Mouse (Mus musculus): ENCODE data around the gene Ropn1. TPM values are rescaled to one million over a fixed set of nuclear protein-coding genes. Genes with fewer than 3 reads are reported as not detected.
"Not testable (repeated sequence)": the region's sequence is repeated elsewhere in the genome, so short reads cannot be mapped to it uniquely, and the experiment has no call there.

Ropn1 gene
- total RNA-seq, 2 experiments from 2014 or later: not detected

GRCm38 (mm10) chr16:34694477-34694876, 44.8 kb downstream of the Ropn1 start:
- intact Hi-C loops (cut with DNase I): no loop called here
- Histone ChIP-seq H3K4me3 (no peak overlapping the region), H3K27ac (no peak overlapping the region)
- no peak for DNase-seq (ENCODE audit: extremely low spot score in 1 of 2, low spot score in 2 of 2)
- no peak for TF ChIP-seq CTCF (IDR thresholded peaks at IDR 0.05)

- DNase-seq (ENCODE audit: extremely low spot score in 1 of 2, low spot score in 2 of 2); H3K27ac ChIP-seq; intact Hi-C loops (cut with DNase I); H3K4me3 ChIP-seq: not testable (repeated sequence)
Measured at GRCm38 (mm10) chr16:34698721-34699120, 49.0 kb downstream of the Ropn1 start.

GRCm38 (mm10) chr16:34700165-34700827, 50.6 kb downstream of the Ropn1 start:
- no peak overlapping the region for H3K4me3 ChIP-seq
- no peak overlapping the region for H3K27ac ChIP-seq
- intact Hi-C loops (cut with DNase I): loop anchor here (1.0 to 5.0 kb wide), 3 partner anchors 33 to 398 kb away; no protein-coding TSS in a partner anchor
- DNase-seq (ENCODE audit: extremely low spot score in 1 of 2, low spot score in 2 of 2): peak; percentile 66 to 78
- peak; percentile 90 for TF ChIP-seq CTCF (IDR thresholded peaks at IDR 0.05)

- DNase-seq (ENCODE audit: extremely low spot score in 1 of 2, low spot score in 2 of 2): no peak
- intact Hi-C loops (cut with DNase I): loop anchor here (1.0 to 5.0 kb wide), 3 partner anchors 34 to 399 kb away; no protein-coding TSS in a partner anchor
- H3K27ac ChIP-seq: no peak overlapping the region
- no peak overlapping the region for H3K4me3 ChIP-seq
- no peak for TF ChIP-seq CTCF (IDR thresholded peaks at IDR 0.05)
Measured at GRCm38 (mm10) chr16:34700828-34701216, 51.1 kb downstream of the Ropn1 start.

- no peak for DNase-seq (ENCODE audit: extremely low spot score in 1 of 2, low spot score in 2 of 2)
- Histone ChIP-seq H3K27ac (no peak overlapping the region), H3K4me3 (no peak overlapping the region)
- intact Hi-C loops (cut with DNase I): no loop called here
- TF ChIP-seq CTCF (IDR thresholded peaks at IDR 0.05): no peak
Measured at GRCm38 (mm10) chr16:34706019-34706418, 56.3 kb downstream of the Ropn1 start.

GRCm38 (mm10) chr16:34706487-34706946, 56.8 kb downstream of the Ropn1 start:
- intact Hi-C loops (cut with DNase I): no loop called here
- peak overlapping the region; percentile 53 for H3K27ac ChIP-seq
- TF ChIP-seq CTCF (IDR thresholded peaks at IDR 0.05): no peak

GRCm38 (mm10) chr16:34711481-34711880, 61.8 kb downstream of the Ropn1 start:
- intact Hi-C loops (cut with DNase I): no loop called here
- H3K4me3 ChIP-seq: no peak overlapping the region
- DNase-seq (ENCODE audit: extremely low spot score in 1 of 2, low spot score in 2 of 2): no peak
- H3K27ac ChIP-seq: no peak overlapping the region
- TF ChIP-seq CTCF (IDR thresholded peaks at IDR 0.05): peak; percentile 68

More at GRCm38 (mm10) chr16:34706487-34706946, 56.8 kb downstream of the Ropn1 start:
- no peak overlapping the region for H3K4me3 ChIP-seq
- no peak for DNase-seq (ENCODE audit: extremely low spot score in 1 of 2, low spot score in 2 of 2)

- H3K4me3 ChIP-seq: no peak overlapping the region
- intact Hi-C loops (cut with DNase I): no loop called here
- H3K27ac ChIP-seq: no peak overlapping the region
- DNase-seq (ENCODE audit: extremely low spot score in 1 of 2, low spot score in 2 of 2): no peak
- no peak for TF ChIP-seq CTCF (IDR thresholded peaks at IDR 0.05)
Measured at GRCm38 (mm10) chr16:34725156-34725555, 75.4 kb downstream of the Ropn1 start.

Other genes with a start within 250 kb of the Ropn1 start
- gene Kalrn, start 76.4 kb upstream of the Ropn1 start, total RNA-seq (2021): 100 to 1,000 TPM; 539 to 570 TPM
- gene Ccdc14, start 40.7 kb downstream of the Ropn1 start, total RNA-seq (2021): 1 to 10 TPM; 2.1 to 3.4 TPM
- gene Mylk, start 95.3 kb downstream of the Ropn1 start, total RNA-seq (2021): 10 to 100 TPM; 14.5 to 14.9 TPM